Mouse (Mus musculus) limb, embryonic 14.5 days (tissue): Measurements from ENCODE around the gene Plcl2. TPM values are rescaled to one million over a fixed set of nuclear protein-coding genes. Genes with fewer than 3 reads are reported as not detected.
A peak's percentile ranks its signal among the peaks of the same experiment; 100 is the strongest.

Experiments
- ATAC-seq: fragments of 200-750 bp; cut with Nextera tagmentation; 2 replicates; pipeline ENCODE4 v1.8.0; 2017; ENCODE audit warnings: low read depth, moderate number of reproducible peaks, moderate TSS enrichment; ENCODE audit not compliant: low FRiP score
- DNase-seq: peaks from one replicate; pipeline ENCODE4 v3.0.0-alpha.2; 2015; ENCODE audit warnings: low spot score
- H3K27ac ChIP-seq: fragments of 300-500 bp; sonication (generic); replicated peaks from 2 replicates; pipeline ENCODE4 v1.5.1; 2014; ENCODE audit warnings: low read depth, mild to moderate bottlenecking, low read length, moderate library complexity, mixed read lengths
- H3K27me3 ChIP-seq: fragments of 300-500 bp; sonication (generic); 2 replicates; pipeline ENCODE4 v1.6.1; 2014; ENCODE audit warnings: low read length, mixed read lengths; ENCODE audit not compliant: control insufficient read depth, insufficient read depth
- H3K36me3 ChIP-seq: fragments of 300-500 bp; sonication (generic); 2 replicates; pipeline ENCODE4 v1.6.1; 2014; ENCODE audit warnings: mild to moderate bottlenecking, low read length, moderate library complexity, mixed read lengths; ENCODE audit not compliant: control insufficient read depth, insufficient read depth
- H3K4me1 ChIP-seq: fragments of 300-500 bp; sonication (generic); 2 replicates; pipeline ENCODE4 v1.6.1; 2014; ENCODE audit warnings: antibody characterized with exemption, low read length, mixed read lengths; ENCODE audit not compliant: control insufficient read depth, insufficient read depth
- H3K4me2 ChIP-seq: fragments of 300-500 bp; sonication (generic); replicated peaks from 2 replicates; pipeline ENCODE4 v1.6.1; 2014; ENCODE audit warnings: low read depth, mild to moderate bottlenecking, low read length, moderate library complexity; ENCODE audit not compliant: severe bottlenecking
- H3K4me3 ChIP-seq: fragments of 300-500 bp; sonication (generic); replicated peaks from 2 replicates; pipeline ENCODE4 v1.5.1; 2014; ENCODE audit warnings: low read length
- H3K9ac ChIP-seq: fragments of 300-500 bp; sonication (generic); 2 replicates; pipeline ENCODE4 v1.6.1; 2014; ENCODE audit warnings: mild to moderate bottlenecking, low read depth, low read length, moderate library complexity; ENCODE audit not compliant: severe bottlenecking
- H3K9me3 ChIP-seq: fragments of 300-500 bp; sonication (generic); 2 replicates; pipeline ENCODE4 v1.6.1; 2016; ENCODE audit warnings: low read length; ENCODE audit not compliant: control insufficient read depth
- POLR2A ChIP-seq: fragments of 200-500 bp; IDR thresholded peaks from 2 replicates; pipeline ENCODE4 v1.8.0; 2012; ENCODE audit warnings: inconsistent platforms, mild to moderate bottlenecking, moderate library complexity, borderline replicate concordance; ENCODE audit not compliant: insufficient read depth, insufficient read length; ENCODE audit errors: extremely low read depth
- WGBS: fragments of 180-500 bp; shearing (Covaris S2); extraction: QIAGEN DNeasy Blood & Tissue Kit; methylation state at CpG from one replicate; pipeline ENCODE4 v1.1.7; 2014; 5-methylcytosine and 5-hydroxymethylcytosine counted together
- polyA plus RNA-seq, 2 experiments: library from polyadenylated mRNA; depleted of rRNA in 1 of 2; stranded (reverse) in 1 of 2; unstranded in 1 of 2; fragments of >200 nt; fragmentation: Nextera tagmentation in 1 of 2; extraction: Ambion mirVana in 1 of 2; gene quantifications; 2 replicates each; pipeline versions ENCODE4 v1.2.1 to v1.2.3; 2012 to 2014

Gene Plcl2
- polyA plus RNA-seq, 2 experiments, result 4.9 to 6.7 TPM

GRCm38 (mm10) chr17:50677978-50678712 lies 168.9 kb downstream of the Plcl2 start:
- peak; percentile 43 for DNase-seq
- H3K4me2 ChIP-seq, result peak overlapping the region; percentile 30

GRCm38 (mm10) chr17:50678748-50679147 lies 169.5 kb downstream of the Plcl2 start:
- no peak for TF ChIP-seq POLR2A
- WGBS, result 29% methylated on average over 2 of the region's 2 CpGs
- DNase-seq (peak; percentile 21), ATAC-seq (no peak)
- Histone ChIP-seq H3K27me3 (no peaks in the 10 kb centered on the region), H3K4me1 (peaks cover 16% of the 10 kb centered on the region), H3K4me2 (no peak overlapping the region), H3K36me3 (no peaks in the 10 kb centered on the region), H3K9me3 (no peaks in the 10 kb centered on the region), H3K27ac (peak overlapping the region; percentile 72), H3K9ac (no peak overlapping the region), H3K4me3 (no peak overlapping the region)

More at GRCm38 (mm10) chr17:50677978-50678712, 168.9 kb downstream of the Plcl2 start:
- 34% methylated on average over 10 of the region's 10 CpGs for WGBS
- ATAC-seq, result peak; percentile 66
- H3K9me3 ChIP-seq, result no peaks in the 10 kb centered on the region
- H3K27ac ChIP-seq, result peak overlapping the region; percentile 72
- H3K36me3 ChIP-seq, result no peaks in the 10 kb centered on the region
- H3K4me1 ChIP-seq, result peaks cover 16% of the 10 kb centered on the region
- 0 out of 2 replicates have a peak overlapping the region, but pooled peaks have one; percentile 12 for H3K9ac ChIP-seq
- H3K4me3 ChIP-seq, result no peak overlapping the region
- H3K27me3 ChIP-seq, result no peaks in the 10 kb centered on the region
- no peak for TF ChIP-seq POLR2A

- Histone ChIP-seq H3K4me2 (no peak overlapping the region), H3K9me3 (no peaks in the 10 kb centered on the region), H3K9ac (no peak overlapping the region), H3K4me3 (no peak overlapping the region), H3K27ac (no peak overlapping the region), H3K27me3 (no peaks in the 10 kb centered on the region), H3K4me1 (peaks cover 16% of the 10 kb centered on the region), H3K36me3 (no peaks in the 10 kb centered on the region)
- TF ChIP-seq POLR2A, result no peak
- DNase-seq, result peak; percentile 35
- no peak; the same call in 1 of the 2 replicates for ATAC-seq
- WGBS, result 82% methylated on average over 12 of the region's 12 CpGs
Observed at GRCm38 (mm10) chr17:50679613-50680534, 170.7 kb downstream of the Plcl2 start.

GRCm38 (mm10) chr17:50682696-50683095 lies 173.5 kb downstream of the Plcl2 start:
- no peak for ATAC-seq

GRCm38 (mm10) chr17:50684960-50685645 lies 175.9 kb downstream of the Plcl2 start:
- Histone ChIP-seq H3K9me3 (no peaks in the 10 kb centered on the region), H3K4me2 (no peak overlapping the region), H3K4me1 (no peaks in the 10 kb centered on the region), H3K36me3 (no peaks in the 10 kb centered on the region), H3K27ac (no peak overlapping the region), H3K9ac (no peak overlapping the region), H3K4me3 (no peak overlapping the region), H3K27me3 (no peaks in the 10 kb centered on the region)
- TF ChIP-seq POLR2A, result no peak
- 60% methylated on average over 7 of the region's 7 CpGs for WGBS
- ATAC-seq, result no peak
- no peak for DNase-seq

More at GRCm38 (mm10) chr17:50682696-50683095, 173.5 kb downstream of the Plcl2 start:
- Histone ChIP-seq H3K36me3 (no peaks in the 10 kb centered on the region), H3K27ac (no peak overlapping the region), H3K9me3 (no peaks in the 10 kb centered on the region), H3K4me2 (no peak overlapping the region), H3K27me3 (no peaks in the 10 kb centered on the region), H3K4me3 (no peak overlapping the region), H3K4me1 (peaks cover 12% of the 10 kb centered on the region), H3K9ac (no peak overlapping the region)
- DNase-seq, result no peak
- WGBS, result 90% methylated on average over 3 of the region's 3 CpGs
- TF ChIP-seq POLR2A, result no peak
